Mouse (Mus musculus): Measurements from ENCODE around the gene Gm9046. TPM values are rescaled to one million over a fixed set of nuclear protein-coding genes. Genes with fewer than 3 reads are reported as not detected.
A peak's percentile ranks its signal among the peaks of the same experiment; 100 is the strongest.
"Not testable (repeated sequence)": the region's sequence is repeated elsewhere in the genome, so short reads cannot be mapped to it uniquely, and the experiment has no call there.

Gm9046 gene
- polyA plus RNA-seq (2016; fragmentation: Nextera tagmentation; extraction: Ambion mirVana): not detected in 2 replicates

DNA sequence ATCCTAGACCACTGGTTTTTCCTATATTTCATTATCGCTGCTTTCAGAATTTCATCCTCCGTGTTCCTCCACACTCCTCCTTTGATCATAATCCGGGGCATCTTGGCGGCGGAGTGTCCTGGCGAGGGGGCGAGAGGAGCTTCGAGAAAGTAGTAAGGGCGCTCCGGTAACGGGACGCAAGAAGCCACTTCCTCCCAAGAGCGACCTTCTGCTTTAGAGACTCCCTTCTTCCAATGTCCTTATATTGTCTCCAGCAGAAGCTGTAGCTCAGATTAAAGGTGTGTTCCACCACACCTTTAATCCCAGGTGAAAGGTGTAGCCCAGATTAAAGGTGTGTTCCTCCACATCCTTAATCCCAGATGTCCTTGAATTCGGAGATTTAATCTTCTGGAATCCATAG is at the start of gene Gm9046:
TSS of gene Gm9046 (minus strand) at position 101 of the 400 bp plus-strand sequence.
- not testable (repeated sequence) for H3K27ac ChIP-seq; H3K9me3 ChIP-seq; H3K4me1 ChIP-seq (replicated peaks); H3K9ac ChIP-seq (replicated peaks); H3K27me3 ChIP-seq; H3K4me3 ChIP-seq (replicated peaks); H3K36me3 ChIP-seq; ATAC-seq (ENCODE audit: insufficient number of reproducible peaks, insufficient read depth, low FRiP score, low TSS enrichment, low read depth); H3K4me2 ChIP-seq
- no CpG with 5 or more reads among the region's 14 CpGs for WGBS

DNA sequence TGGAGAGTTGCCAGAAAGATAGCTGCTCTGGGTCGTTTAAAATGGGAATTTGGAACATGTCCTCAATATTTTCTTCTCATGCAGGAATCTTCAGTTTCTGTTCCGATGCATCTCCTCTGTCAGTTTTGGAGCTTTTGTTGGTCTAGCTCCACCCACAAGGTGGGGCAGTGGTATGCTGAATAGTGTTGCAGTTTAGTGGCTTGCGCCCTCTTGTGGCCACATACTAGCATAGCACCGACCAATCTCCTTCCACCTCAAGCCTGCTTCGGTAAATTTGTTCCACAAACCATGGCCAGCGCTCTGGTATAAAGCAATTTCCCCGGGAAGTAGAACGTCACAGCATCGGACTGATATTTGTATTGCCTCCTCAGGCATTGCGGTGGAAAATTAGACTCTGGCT is 27.4 kb upstream of the Gm9046 start:
- Histone ChIP-seq H3K36me3 (no peaks in the 10 kb centered on the region), H3K4me2 (peak overlapping the region; percentile 37), H3K4me3 (replicated peaks) (no peak overlapping the region), H3K27ac (no peak overlapping the region), H3K9me3 (no peaks in the 10 kb centered on the region), H3K4me1 (replicated peaks) (no peaks in the 10 kb centered on the region), H3K27me3 (no peaks in the 10 kb centered on the region), H3K9ac (replicated peaks) (no peak overlapping the region)
- ATAC-seq (ENCODE audit: insufficient number of reproducible peaks, insufficient read depth, low FRiP score, low TSS enrichment, low read depth): peak; percentile 80
- WGBS: 9% methylated on average over 10 of the region's 10 CpGs

DNA sequence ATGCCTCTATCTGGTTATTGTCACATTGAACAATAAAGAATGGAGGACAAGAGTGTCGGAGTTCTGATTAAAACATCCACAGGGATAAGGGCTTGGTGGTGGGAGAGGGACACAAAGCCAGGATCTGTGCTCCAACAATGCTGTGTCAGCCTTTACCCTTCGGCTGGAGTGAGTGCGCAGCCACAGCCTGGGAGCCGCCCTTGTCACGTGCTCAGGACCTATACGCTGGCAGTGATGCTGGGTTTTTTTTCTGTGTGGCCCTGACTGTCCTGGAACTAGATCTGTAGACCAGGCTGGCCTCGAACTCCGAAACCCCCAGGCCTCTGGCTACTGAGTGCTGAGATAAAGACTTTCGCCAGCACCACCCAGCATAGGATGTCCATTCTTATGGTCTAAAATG is 26.5 kb upstream of the Gm9046 start:
- Histone ChIP-seq H3K27me3 (no peaks in the 10 kb centered on the region), H3K36me3 (no peaks in the 10 kb centered on the region), H3K27ac (no peak overlapping the region), H3K4me3 (replicated peaks) (no peak overlapping the region), H3K9ac (replicated peaks) (no peak overlapping the region), H3K4me1 (replicated peaks) (no peaks in the 10 kb centered on the region), H3K9me3 (no peaks in the 10 kb centered on the region), H3K4me2 (no peak overlapping the region)
- ATAC-seq (ENCODE audit: insufficient number of reproducible peaks, insufficient read depth, low FRiP score, low TSS enrichment, low read depth): no peak
- WGBS: 91% methylated on average over 9 of the region's 9 CpGs

DNA sequence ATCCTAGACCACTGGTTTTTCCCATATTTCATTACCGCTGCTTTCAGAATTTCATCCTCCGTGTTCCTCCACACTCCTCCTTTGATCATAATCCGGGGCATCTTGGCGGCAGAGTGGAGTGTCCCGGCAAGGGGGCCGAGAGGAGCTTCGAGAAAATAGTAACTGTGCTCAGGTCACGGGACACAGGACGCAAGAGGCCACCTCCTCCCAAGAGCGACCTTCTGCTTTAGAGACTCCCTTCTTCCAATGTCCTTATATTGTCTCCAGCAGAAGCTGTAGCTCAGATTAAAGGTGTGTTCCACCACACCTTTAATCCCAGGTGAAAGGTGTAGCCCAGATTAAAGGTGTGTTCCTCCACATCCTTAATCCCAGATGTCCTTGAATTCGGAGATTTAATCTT is 10.9 kb upstream of the Gm9046 start, which contains the start of gene Gm9049:
TSS of gene Gm9049 (minus strand) at position 101 of the 400 bp plus-strand sequence.
- H3K4me3 ChIP-seq (replicated peaks); H3K4me2 ChIP-seq; H3K36me3 ChIP-seq; H3K27ac ChIP-seq; H3K9ac ChIP-seq (replicated peaks); H3K4me1 ChIP-seq (replicated peaks); H3K27me3 ChIP-seq; ATAC-seq (ENCODE audit: insufficient number of reproducible peaks, insufficient read depth, low FRiP score, low TSS enrichment, low read depth); H3K9me3 ChIP-seq: not testable (repeated sequence)
- WGBS: no CpG with 5 or more reads among the region's 11 CpGs

DNA sequence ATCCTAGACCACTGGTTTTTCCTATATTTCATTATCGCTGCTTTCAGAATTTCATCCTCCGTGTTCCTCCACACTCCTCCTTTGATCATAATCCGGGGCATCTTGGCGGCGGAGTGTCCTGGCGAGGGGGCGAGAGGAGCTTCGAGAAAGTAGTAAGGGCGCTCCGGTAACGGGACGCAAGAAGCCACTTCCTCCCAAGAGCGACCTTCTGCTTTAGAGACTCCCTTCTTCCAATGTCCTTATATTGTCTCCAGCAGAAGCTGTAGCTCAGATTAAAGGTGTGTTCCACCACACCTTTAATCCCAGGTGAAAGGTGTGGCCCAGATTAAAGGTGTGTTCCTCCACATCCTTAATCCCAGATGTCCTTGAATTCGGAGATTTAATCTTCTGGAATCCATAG is 5.5 kb upstream of the Gm9046 start, which contains the start of gene Gm9048:
TSS of gene Gm9048 (minus strand) at position 101 of the 400 bp plus-strand sequence.
- H3K36me3 ChIP-seq; ATAC-seq (ENCODE audit: insufficient number of reproducible peaks, insufficient read depth, low FRiP score, low TSS enrichment, low read depth): not testable (repeated sequence)
- 64% methylated on average over 1 of the region's 14 CpGs for WGBS

DNA sequence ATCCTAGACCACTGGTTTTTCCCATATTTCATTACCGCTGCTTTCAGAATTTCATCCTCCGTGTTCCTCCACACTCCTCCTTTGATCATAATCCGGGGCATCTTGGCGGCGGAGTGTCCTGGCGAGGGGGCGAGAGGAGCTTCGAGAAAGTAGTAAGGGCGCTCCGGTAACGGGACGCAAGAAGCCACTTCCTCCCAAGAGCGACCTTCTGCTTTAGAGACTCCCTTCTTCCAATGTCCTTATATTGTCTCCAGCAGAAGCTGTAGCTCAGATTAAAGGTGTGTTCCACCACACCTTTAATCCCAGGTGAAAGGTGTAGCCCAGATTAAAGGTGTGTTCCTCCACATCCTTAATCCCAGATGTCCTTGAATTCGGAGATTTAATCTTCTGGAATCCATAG is 5.3 kb downstream of the Gm9046 start, which contains the start of gene Gm9045:
TSS of gene Gm9045 (minus strand) at position 101 of the 400 bp plus-strand sequence.
- H3K9ac ChIP-seq (replicated peaks); H3K27me3 ChIP-seq; H3K4me3 ChIP-seq (replicated peaks); H3K27ac ChIP-seq; H3K4me1 ChIP-seq (replicated peaks); H3K4me2 ChIP-seq; ATAC-seq (ENCODE audit: insufficient number of reproducible peaks, insufficient read depth, low FRiP score, low TSS enrichment, low read depth); H3K9me3 ChIP-seq; H3K36me3 ChIP-seq: not testable (repeated sequence)
- WGBS: no CpG with 5 or more reads among the region's 14 CpGs

More for the DNA sequence above, 5.5 kb upstream of the Gm9046 start, which contains the start of gene Gm9048:
- not testable (repeated sequence) for H3K9me3 ChIP-seq; H3K4me3 ChIP-seq (replicated peaks); H3K27ac ChIP-seq; H3K27me3 ChIP-seq; H3K4me2 ChIP-seq; H3K9ac ChIP-seq (replicated peaks); H3K4me1 ChIP-seq (replicated peaks)

DNA sequence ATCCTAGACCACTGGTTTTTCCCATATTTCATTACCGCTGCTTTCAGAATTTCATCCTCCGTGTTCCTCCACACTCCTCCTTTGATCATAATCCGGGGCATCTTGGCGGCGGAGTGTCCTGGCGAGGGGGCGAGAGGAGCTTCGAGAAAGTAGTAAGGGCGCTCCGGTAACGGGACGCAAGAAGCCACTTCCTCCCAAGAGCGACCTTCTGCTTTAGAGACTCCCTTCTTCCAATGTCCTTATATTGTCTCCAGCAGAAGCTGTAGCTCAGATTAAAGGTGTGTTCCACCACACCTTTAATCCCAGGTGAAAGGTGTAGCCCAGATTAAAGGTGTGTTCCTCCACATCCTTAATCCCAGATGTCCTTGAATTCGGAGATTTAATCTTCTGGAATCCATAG is 10.7 kb downstream of the Gm9046 start, which contains the start of gene Gm9044:
TSS of gene Gm9044 (minus strand) at position 101 of the 400 bp plus-strand sequence.
- H3K9ac ChIP-seq (replicated peaks); H3K4me1 ChIP-seq (replicated peaks); H3K4me3 ChIP-seq (replicated peaks); H3K27ac ChIP-seq; H3K27me3 ChIP-seq; ATAC-seq (ENCODE audit: insufficient number of reproducible peaks, insufficient read depth, low FRiP score, low TSS enrichment, low read depth); H3K9me3 ChIP-seq; H3K4me2 ChIP-seq; H3K36me3 ChIP-seq: not testable (repeated sequence)
- WGBS: no CpG with 5 or more reads among the region's 14 CpGs

DNA sequence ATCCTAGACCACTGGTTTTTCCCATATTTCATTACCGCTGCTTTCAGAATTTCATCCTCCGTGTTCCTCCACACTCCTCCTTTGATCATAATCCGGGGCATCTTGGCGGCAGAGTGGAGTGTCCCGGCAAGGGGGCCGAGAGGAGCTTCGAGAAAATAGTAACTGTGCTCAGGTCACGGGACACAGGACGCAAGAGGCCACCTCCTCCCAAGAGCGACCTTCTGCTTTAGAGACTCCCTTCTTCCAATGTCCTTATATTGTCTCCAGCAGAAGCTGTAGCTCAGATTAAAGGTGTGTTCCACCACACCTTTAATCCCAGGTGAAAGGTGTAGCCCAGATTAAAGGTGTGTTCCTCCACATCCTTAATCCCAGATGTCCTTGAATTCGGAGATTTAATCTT is 16.2 kb downstream of the Gm9046 start, which contains the start of gene Gm9040:
TSS of gene Gm9040 (minus strand) at position 101 of the 400 bp plus-strand sequence.
- ATAC-seq (ENCODE audit: insufficient number of reproducible peaks, insufficient read depth, low FRiP score, low TSS enrichment, low read depth); H3K27me3 ChIP-seq; H3K4me2 ChIP-seq; H3K27ac ChIP-seq; H3K4me3 ChIP-seq (replicated peaks); H3K9ac ChIP-seq (replicated peaks); H3K36me3 ChIP-seq; H3K9me3 ChIP-seq; H3K4me1 ChIP-seq (replicated peaks): not testable (repeated sequence)
- no CpG with 5 or more reads among the region's 11 CpGs for WGBS

DNA sequence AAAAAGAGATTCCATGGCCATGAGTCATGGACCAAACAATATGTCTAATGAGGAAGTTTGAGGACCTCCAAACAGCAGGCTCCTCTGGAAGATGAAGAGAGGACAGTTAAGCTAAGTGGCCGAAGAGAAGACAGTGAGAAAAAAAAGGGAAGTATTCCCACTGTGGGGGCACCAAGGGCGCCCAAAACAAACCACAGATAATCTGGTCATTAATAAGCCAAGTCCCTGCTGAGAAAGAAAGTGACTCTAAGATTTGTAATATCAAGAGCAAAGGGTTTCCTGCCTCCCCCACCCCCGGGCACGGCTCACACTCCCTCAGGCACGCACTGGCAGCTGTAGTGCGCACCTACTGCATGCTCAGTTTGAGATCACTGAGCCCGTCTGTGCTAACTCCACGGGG is 24.0 kb downstream of the Gm9046 start:
- WGBS: 81% methylated on average over 8 of the region's 8 CpGs
- Histone ChIP-seq H3K4me3 (replicated peaks) (no peak overlapping the region), H3K9ac (replicated peaks) (no peak overlapping the region), H3K4me1 (replicated peaks) (no peaks in the 10 kb centered on the region), H3K27me3 (no peaks in the 10 kb centered on the region), H3K27ac (no peak overlapping the region), H3K9me3 (no peaks in the 10 kb centered on the region), H3K4me2 (no peak overlapping the region), H3K36me3 (no peaks in the 10 kb centered on the region)
- no peak for ATAC-seq (ENCODE audit: insufficient number of reproducible peaks, insufficient read depth, low FRiP score, low TSS enrichment, low read depth)

DNA sequence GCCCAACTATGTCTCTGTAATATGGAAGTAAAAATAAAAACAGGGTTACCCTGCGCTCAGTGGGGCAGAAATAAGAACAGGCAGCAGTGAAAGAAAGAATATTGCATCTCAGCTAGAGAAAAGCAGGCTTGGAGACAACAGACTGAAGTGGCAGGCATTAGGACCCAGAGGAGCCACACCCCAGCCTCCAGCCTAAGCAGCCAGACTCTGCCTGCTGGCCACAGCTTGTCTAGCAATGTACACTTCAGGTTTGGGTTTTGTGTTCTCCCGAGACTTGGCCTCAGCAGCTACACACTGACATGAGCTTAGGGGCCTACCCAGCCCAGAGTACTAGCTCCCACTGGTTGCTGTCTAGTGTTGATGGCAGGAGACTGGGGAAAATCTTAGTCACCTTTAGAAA is 40.9 kb downstream of the Gm9046 start:
- 30% methylated on average over 2 of the region's 2 CpGs for WGBS
- not testable (repeated sequence) for H3K27me3 ChIP-seq; H3K9me3 ChIP-seq; H3K4me1 ChIP-seq (replicated peaks); H3K27ac ChIP-seq; H3K4me2 ChIP-seq; H3K36me3 ChIP-seq; H3K9ac ChIP-seq (replicated peaks); H3K4me3 ChIP-seq (replicated peaks); ATAC-seq (ENCODE audit: insufficient number of reproducible peaks, insufficient read depth, low FRiP score, low TSS enrichment, low read depth)

DNA sequence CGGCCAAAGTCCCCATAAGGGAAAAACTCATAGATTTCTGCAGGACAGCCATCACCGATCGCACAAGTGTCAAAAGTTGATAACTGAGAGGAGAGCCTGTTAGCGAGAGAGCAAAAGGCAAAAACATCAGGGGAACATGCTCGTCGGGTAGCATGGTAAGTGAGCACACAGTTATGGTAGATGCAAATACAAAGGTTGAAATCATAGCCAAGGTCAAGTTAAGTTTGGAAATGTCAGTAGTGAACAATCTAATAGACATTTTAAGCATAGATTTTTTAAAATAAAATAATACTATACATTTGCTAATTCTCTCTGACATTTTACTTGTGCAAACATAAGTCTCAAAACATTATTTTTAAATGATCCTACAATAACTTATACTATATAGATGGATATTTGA is 48.1 kb downstream of the Gm9046 start, which contains the start of gene Iltifb:
TSS of gene Iltifb (minus strand) at position 101 of the 400 bp plus-strand sequence.
- H3K4me2 ChIP-seq: no peak within 1 kb of the TSS
- H3K9ac ChIP-seq (replicated peaks): no peak within 1 kb of the TSS
- WGBS: 90% methylated on average over 6 of the region's 6 CpGs
- H3K27ac ChIP-seq: no peak within 1 kb of the TSS
- no peaks in the 10 kb centered on the region for H3K36me3 ChIP-seq
- H3K9me3 ChIP-seq: no peaks in the 10 kb centered on the region
- no peak within 1 kb of the TSS for H3K4me3 ChIP-seq (replicated peaks)
- ATAC-seq (ENCODE audit: insufficient number of reproducible peaks, insufficient read depth, low FRiP score, low TSS enrichment, low read depth): no peak
- H3K4me1 ChIP-seq (replicated peaks): no peaks in the 10 kb centered on the region
- no peaks in the 10 kb centered on the region for H3K27me3 ChIP-seq
